Mouse (Mus musculus) forebrain, embryonic 11.5 days (tissue): ENCODE data around the gene Prss53. TPM values are rescaled to one million over a fixed set of nuclear protein-coding genes. Genes with fewer than 3 reads are reported as not detected.

Source experiments
- ATAC-seq: fragments of 200-750 bp; cut with Nextera tagmentation; replicated peaks from 2 replicates; pipeline ENCODE4 v1.8.0; 2017; ENCODE audit warnings: moderate TSS enrichment; ENCODE audit not compliant: low FRiP score
- DNase-seq: peaks from one replicate; pipeline ENCODE4 v3.0.0-alpha.2; 2017; ENCODE audit warnings: low spot score
- H3K27ac ChIP-seq: fragments of 300-500 bp; sonication (generic); 2 replicates; pipeline ENCODE4 v1.5.1; 2014; ENCODE audit warnings: low read depth, low read length
- H3K27me3 ChIP-seq: fragments of 300-500 bp; sonication (generic); 2 replicates; pipeline ENCODE4 v1.6.1; 2014; ENCODE audit warnings: mild to moderate bottlenecking, low read length, mixed read lengths; ENCODE audit not compliant: control insufficient read depth, insufficient read depth
- H3K36me3 ChIP-seq: fragments of 300-500 bp; sonication (generic); 2 replicates; pipeline ENCODE4 v1.6.1; 2014; ENCODE audit warnings: mild to moderate bottlenecking, low read length, moderate library complexity, mixed read lengths; ENCODE audit not compliant: control insufficient read depth, insufficient read depth
- H3K4me1 ChIP-seq: fragments of 300-500 bp; sonication (generic); replicated peaks from 2 replicates; pipeline ENCODE4 v1.6.1; 2014; ENCODE audit warnings: low read length, mixed read lengths; ENCODE audit not compliant: control insufficient read depth, insufficient read depth
- H3K4me2 ChIP-seq: fragments of 300-500 bp; sonication (generic); 2 replicates; pipeline ENCODE4 v1.6.1; 2014; ENCODE audit warnings: low read depth, mild to moderate bottlenecking, low read length, moderate library complexity, mixed read lengths; ENCODE audit not compliant: severe bottlenecking
- H3K4me3 ChIP-seq: fragments of 300-500 bp; sonication (generic); 2 replicates; pipeline ENCODE4 v1.5.1; 2014; ENCODE audit warnings: low read depth, low read length
- H3K9ac ChIP-seq: fragments of 300-500 bp; sonication (generic); 2 replicates; pipeline ENCODE4 v1.6.1; 2014; ENCODE audit warnings: low read length
- H3K9me3 ChIP-seq: fragments of 300-500 bp; sonication (generic); 2 replicates; pipeline ENCODE4 v1.6.1; 2016; ENCODE audit warnings: low read length, mixed read lengths; ENCODE audit not compliant: control insufficient read depth
- WGBS: fragments of 180-500 bp; shearing (Covaris S2); extraction: QIAGEN DNeasy Blood & Tissue Kit; methylation state at CpG from one replicate; pipeline ENCODE4 v1.1.7; 2014; 5-methylcytosine and 5-hydroxymethylcytosine counted together
- polyA plus RNA-seq: library from polyadenylated mRNA; unstranded; fragments of >200 nt; fragmentation: Nextera tagmentation; extraction: Ambion mirVana; gene quantifications from 2 replicates; pipeline ENCODE4 v1.2.1, GENCODE M21; 2014

Prss53 gene
- polyA plus RNA-seq, 1 experiment from 2014 or later: 0.56 TPM

DNA sequence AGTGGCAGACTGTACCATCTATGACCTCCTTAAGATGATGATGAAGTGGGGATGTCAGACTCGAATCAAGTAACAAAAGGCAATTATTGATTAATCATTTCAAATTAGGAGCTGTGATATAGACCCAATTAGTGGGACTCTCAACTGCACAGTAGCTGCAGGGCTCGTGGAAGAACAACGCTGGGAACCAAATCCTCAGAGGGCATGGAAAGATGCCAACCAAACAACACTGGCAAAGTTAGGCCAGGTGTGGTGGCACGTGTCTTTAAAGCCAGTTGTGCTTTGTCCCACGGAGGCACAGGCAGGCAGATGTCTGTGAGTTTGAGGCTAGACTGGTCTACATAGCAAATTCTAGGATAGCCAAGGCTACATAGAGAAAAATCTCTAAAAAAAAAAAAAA, 39.9 kb upstream of the Prss53 start:
- peaks cover 12% of the 10 kb centered on the region; the same call in 1 of the 2 replicates for H3K4me1 ChIP-seq

DNA sequence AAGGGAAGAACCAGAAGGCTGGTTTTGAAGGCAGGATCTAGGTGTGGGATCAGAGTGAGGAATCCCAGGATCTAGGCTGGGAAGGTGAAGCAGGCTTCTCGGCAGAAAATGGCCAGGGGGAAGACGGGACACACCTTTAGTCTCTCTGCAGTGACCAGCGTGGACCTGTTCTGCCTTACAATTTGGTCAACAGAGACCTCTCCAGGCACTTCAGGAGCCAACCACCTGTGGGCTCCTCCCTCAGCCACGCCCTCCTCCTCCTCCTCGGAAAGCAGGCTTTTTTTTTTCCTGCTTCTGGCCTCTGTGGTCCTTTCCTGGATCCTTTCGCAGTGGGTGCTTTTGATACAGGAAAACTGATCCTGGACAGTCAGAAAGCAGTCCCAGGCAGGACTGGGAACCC, 39.2 kb upstream of the Prss53 start, which contains the start of gene Prss8:
Gene Prss8 (minus strand): TSS at position 182 of the 400 bp plus-strand sequence.
- WGBS: 6% methylated on average over 6 of the region's 6 CpGs
- no peak for ATAC-seq
- H3K4me1 ChIP-seq: peaks cover 12% of the 10 kb centered on the region; the same call in 1 of the 2 replicates
- H3K9me3 ChIP-seq: no peaks in the 10 kb centered on the region
- no peak within 1 kb of the TSS for H3K4me3 ChIP-seq
- peak; percentile 50 for DNase-seq
- peaks cover 5% of the 10 kb centered on the region for H3K27me3 ChIP-seq
- H3K36me3 ChIP-seq: no peaks in the 10 kb centered on the region; the same call in 1 of the 2 replicates
- peak within 1 kb of the TSS; percentile 18; the same call in 1 of the 2 replicates for H3K9ac ChIP-seq
- no peak within 1 kb of the TSS for H3K27ac ChIP-seq
- peak within 1 kb of the TSS; percentile 24; the same call in 1 of the 2 replicates for H3K4me2 ChIP-seq

More for the DNA sequence above, 39.9 kb upstream of the Prss53 start:
- no peaks in the 10 kb centered on the region; the same call in 1 of the 2 replicates for H3K36me3 ChIP-seq
- H3K27me3 ChIP-seq: peaks cover 5% of the 10 kb centered on the region
- no peak for DNase-seq
- no peak for ATAC-seq
- 82% methylated on average over 5 of the region's 5 CpGs for WGBS
- no peak overlapping the region for H3K4me2 ChIP-seq
- no peak overlapping the region for H3K4me3 ChIP-seq
- H3K27ac ChIP-seq: no peak overlapping the region
- no peaks in the 10 kb centered on the region for H3K9me3 ChIP-seq
- H3K9ac ChIP-seq: no peak overlapping the region

DNA sequence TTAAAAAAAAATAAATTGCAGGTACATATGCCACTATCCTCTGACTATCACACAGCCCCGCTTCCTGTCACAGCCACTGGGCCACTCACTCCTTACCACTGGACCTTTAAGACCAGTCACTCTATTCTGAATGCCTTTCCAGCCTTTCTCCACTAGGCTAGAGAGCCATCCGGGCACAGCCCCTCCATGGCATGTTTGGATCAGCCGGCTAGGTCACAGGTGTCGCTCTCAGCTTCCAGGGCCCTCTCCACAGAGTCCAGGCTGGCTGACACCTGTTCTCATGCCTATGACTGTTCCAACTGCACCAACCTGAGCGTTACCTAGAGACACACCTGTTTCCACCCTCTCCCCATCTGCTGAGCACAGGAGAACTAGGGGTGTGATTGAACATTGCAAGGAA, 37.8 kb upstream of the Prss53 start:
- ATAC-seq: no peak
- WGBS: 51% methylated on average over 5 of the region's 5 CpGs
- peaks cover 3% of the 10 kb centered on the region; the same call in 1 of the 2 replicates for H3K36me3 ChIP-seq

DNA sequence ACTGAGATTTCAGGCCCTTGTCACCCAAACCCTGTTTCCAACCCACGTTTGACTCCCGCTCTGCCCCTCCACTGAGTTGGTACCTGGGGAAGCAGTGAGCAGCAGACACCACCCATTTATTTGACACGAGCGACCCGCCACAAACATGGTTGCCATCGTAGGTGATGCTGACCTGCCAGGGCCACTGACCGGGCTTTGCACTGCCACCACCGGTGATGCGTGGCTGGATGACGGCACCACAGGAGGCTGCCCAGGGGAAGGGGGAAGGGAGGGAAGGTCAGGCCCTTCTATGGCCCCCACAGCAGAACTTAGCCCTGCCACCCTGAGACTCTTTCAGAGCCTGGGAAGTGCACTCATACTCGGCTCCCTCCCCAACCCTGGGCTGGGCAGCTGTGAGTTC, 37.0 kb upstream of the Prss53 start:
- 82% methylated on average over 11 of the region's 11 CpGs for WGBS
- no peak overlapping the region for H3K4me3 ChIP-seq
- H3K4me2 ChIP-seq: no peak overlapping the region
- no peak overlapping the region for H3K27ac ChIP-seq
- no peaks in the 10 kb centered on the region for H3K9me3 ChIP-seq
- peaks cover 5% of the 10 kb centered on the region for H3K27me3 ChIP-seq
- peak; percentile 43 for DNase-seq
- H3K4me1 ChIP-seq: peaks cover 9% of the 10 kb centered on the region; the same call in 1 of the 2 replicates
- no peak overlapping the region for H3K9ac ChIP-seq
- H3K36me3 ChIP-seq: peaks cover 3% of the 10 kb centered on the region; the same call in 1 of the 2 replicates
- ATAC-seq: no peak

More for the DNA sequence above, 37.8 kb upstream of the Prss53 start:
- Histone ChIP-seq H3K27me3 (peaks cover 5% of the 10 kb centered on the region), H3K9ac (no peak overlapping the region), H3K4me3 (no peak overlapping the region), H3K4me1 (peaks cover 9% of the 10 kb centered on the region; the same call in 1 of the 2 replicates), H3K4me2 (no peak overlapping the region), H3K27ac (no peak overlapping the region), H3K9me3 (no peaks in the 10 kb centered on the region)
- peak; percentile 50 for DNase-seq

DNA sequence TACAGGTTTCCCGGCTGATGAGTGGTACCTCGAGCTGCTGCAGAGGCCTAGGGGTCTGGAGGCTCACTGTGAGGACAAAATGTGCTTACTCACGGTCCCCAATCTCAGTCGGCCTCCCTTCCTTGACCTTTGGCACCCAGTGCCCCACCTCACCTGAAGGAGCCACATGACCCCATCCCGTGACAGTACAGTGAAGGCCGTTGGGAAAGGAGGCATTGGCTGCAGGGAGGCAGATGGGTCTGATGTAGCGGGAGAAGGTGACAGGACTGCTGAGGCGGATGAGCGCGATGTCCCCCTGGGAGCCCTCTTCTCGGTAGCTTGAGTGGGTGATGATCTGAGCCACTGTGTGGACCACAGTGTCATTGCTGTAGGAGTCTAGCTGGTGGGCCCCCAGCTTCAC, 36.1 kb upstream of the Prss53 start:
- ATAC-seq: no peak
- peaks cover 5% of the 10 kb centered on the region for H3K27me3 ChIP-seq
- H3K4me2 ChIP-seq: no peak overlapping the region
- peak; percentile 48 for DNase-seq
- H3K27ac ChIP-seq: no peak overlapping the region
- WGBS: 90% methylated on average over 11 of the region's 11 CpGs
- H3K9me3 ChIP-seq: no peaks in the 10 kb centered on the region
- no peak overlapping the region for H3K9ac ChIP-seq
- H3K36me3 ChIP-seq: peaks cover 3% of the 10 kb centered on the region; the same call in 1 of the 2 replicates
- H3K4me3 ChIP-seq: no peak overlapping the region
- peaks cover 7% of the 10 kb centered on the region; the same call in 1 of the 2 replicates for H3K4me1 ChIP-seq

DNA sequence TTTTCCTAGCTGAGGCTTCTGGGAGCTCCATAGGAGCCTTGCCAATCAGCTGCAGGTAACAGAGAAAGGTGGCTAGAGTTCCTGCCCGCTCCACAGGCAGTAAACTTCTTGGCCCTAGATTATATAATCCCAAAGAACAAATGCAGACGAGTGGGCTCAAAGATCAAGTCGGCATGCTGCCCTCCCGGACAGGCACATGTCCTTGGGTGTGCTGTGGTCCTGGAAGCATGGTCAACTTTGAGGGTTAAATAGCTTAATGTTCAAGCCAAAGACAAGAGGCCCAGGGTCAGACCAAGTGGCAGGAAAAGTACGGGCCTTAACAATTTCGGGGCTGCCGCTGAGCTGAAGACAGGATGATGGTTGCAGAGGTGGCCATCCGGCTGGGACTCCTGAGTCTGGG, 35.3 kb upstream of the Prss53 start:
- WGBS: 90% methylated on average over 8 of the region's 8 CpGs
- Histone ChIP-seq H3K9me3 (no peaks in the 10 kb centered on the region), H3K4me1 (peaks cover 5% of the 10 kb centered on the region; the same call in 1 of the 2 replicates), H3K36me3 (peaks cover 3% of the 10 kb centered on the region; the same call in 1 of the 2 replicates), H3K4me2 (no peak overlapping the region), H3K4me3 (no peak overlapping the region), H3K9ac (no peak overlapping the region), H3K27ac (no peak overlapping the region), H3K27me3 (peaks cover 5% of the 10 kb centered on the region)
- DNase-seq (no peak), ATAC-seq (no peak)

DNA sequence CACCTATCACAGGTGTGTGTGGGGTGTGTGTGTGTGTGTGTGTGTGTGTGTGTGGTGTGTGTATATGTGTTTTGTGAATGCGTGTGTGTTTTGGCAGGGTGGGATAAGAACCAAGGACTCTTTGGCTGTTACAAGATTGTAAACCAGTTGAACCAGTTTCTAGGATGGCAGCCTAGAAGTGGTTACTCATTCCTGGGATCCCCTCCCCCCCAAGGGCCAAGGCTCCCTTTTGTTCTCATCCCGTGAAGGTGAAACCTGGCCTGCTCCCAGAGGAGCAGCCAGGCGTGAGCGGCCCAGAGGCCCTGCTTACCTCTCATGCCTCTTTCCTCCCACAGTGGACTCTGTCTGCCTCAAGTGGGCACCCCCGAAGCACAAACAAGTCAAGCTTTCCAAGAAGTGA, 34.5 kb upstream of the Prss53 start:
- WGBS: 56% methylated on average over 5 of the region's 5 CpGs
- DNase-seq (no peak), ATAC-seq (no peak)
- peaks cover 5% of the 10 kb centered on the region; the same call in 1 of the 2 replicates for H3K27me3 ChIP-seq
- peaks cover 3% of the 10 kb centered on the region; the same call in 1 of the 2 replicates for H3K36me3 ChIP-seq
- no peak overlapping the region for H3K4me3 ChIP-seq
- no peak overlapping the region for H3K27ac ChIP-seq
- H3K9ac ChIP-seq: no peak overlapping the region
- no peaks in the 10 kb centered on the region for H3K9me3 ChIP-seq
- H3K4me2 ChIP-seq: no peak overlapping the region
- peaks cover 5% of the 10 kb centered on the region; the same call in 1 of the 2 replicates for H3K4me1 ChIP-seq

DNA sequence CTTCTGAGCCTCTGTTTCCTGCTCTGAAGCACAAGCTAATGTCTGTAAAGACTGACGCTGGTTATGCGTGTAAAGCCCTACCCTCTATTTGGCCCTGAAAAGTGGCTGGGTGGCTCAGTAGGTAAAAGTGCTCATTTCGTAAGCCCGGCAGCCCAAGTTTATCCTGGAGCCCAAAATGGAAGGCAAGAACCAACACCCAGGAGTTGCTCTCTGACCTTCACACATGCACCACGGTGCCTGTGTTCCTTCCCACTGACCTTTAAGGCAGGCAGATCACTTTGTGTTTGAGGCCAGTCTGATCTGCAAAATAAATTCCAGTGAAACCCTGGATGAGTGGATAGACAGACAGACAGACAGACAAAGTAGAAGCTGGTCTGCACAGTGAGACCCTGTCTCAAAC, 32.9 kb upstream of the Prss53 start:
- ATAC-seq: no peak
- WGBS: 88% methylated on average over 5 of the region's 5 CpGs
- Histone ChIP-seq H3K36me3 (peaks cover 3% of the 10 kb centered on the region; the same call in 1 of the 2 replicates), H3K27me3 (no peaks in the 10 kb centered on the region), H3K4me1 (no peaks in the 10 kb centered on the region), H3K4me2 (no peak overlapping the region), H3K9me3 (no peaks in the 10 kb centered on the region), H3K27ac (no peak overlapping the region), H3K9ac (no peak overlapping the region), H3K4me3 (no peak overlapping the region)
- DNase-seq: no peak
